In genomic region chr3:69406210-69406895, GRCm38 (mm10) we compare ENCODE assay signal across 14 mouse cellular contexts.
DNase-seq lines count a peak whose midpoint lies in the region; ATAC-seq and TF ChIP-seq lines count a peak whose summit lies in the region.
"Had no signal": no experiment of that assay in that cellular context is flagged by ENCODE, and none has a peak within 500 bp of the region (broad histone marks: within the 10 kb centered on the region; RNA-seq: fewer than 3 reads in every experiment).

No protein-coding gene starts in this region.

- H3K9me3 ChIP-seq in forebrain, embryonic 13.5 days (replicated peaks) = no peaks in the 10 kb centered on the region
- H3K9me3 ChIP-seq in hindbrain, embryonic 16.5 days (ENCODE audit: control insufficient read depth, low read length) = peaks cover 8% of the 10 kb centered on the region; the same call in 1 of the 2 replicates
- no peaks in the 10 kb centered on the region for H3K9me3 ChIP-seq in kidney, embryonic 16.5 days (ENCODE audit: low read length)
- H3K9me3 ChIP-seq: embryonic facial prominence, embryonic 15.5 days; liver, embryonic 13.5 days had no signal

- TF ChIP-seq POLR2A in brain, embryonic 14.5 days (IDR thresholded peaks at IDR 0.05; ENCODE audit: borderline replicate concordance, extremely low read depth, insufficient read depth, insufficient read length, poor library complexity, severe bottlenecking) = no peak

- H3K36me3 ChIP-seq in forebrain, embryonic 13.5 days (ENCODE audit: poor library complexity, severe bottlenecking) = no peaks in the 10 kb centered on the region
- no peaks in the 10 kb centered on the region for H3K36me3 ChIP-seq in hindbrain, embryonic 16.5 days (ENCODE audit: control insufficient read depth, insufficient read depth, low read length)
- no peaks in the 10 kb centered on the region for H3K36me3 ChIP-seq in kidney, embryonic 16.5 days (ENCODE audit: insufficient read depth, low read length)
- H3K36me3 ChIP-seq: embryonic facial prominence, embryonic 15.5 days; liver, embryonic 13.5 days had no signal

- H3K27ac ChIP-seq in forebrain, embryonic 13.5 days = no peak overlapping the region
- no peak overlapping the region for H3K27ac ChIP-seq in hindbrain, embryonic 16.5 days (ENCODE audit: low read depth, low read length)
- no peak overlapping the region for H3K27ac ChIP-seq in kidney, embryonic 16.5 days (ENCODE audit: low read length)
- H3K27ac ChIP-seq: embryonic facial prominence, embryonic 15.5 days; liver, embryonic 13.5 days had no signal

- no peaks in the 10 kb centered on the region for H3K27me3 ChIP-seq in forebrain, embryonic 13.5 days
- no peaks in the 10 kb centered on the region for H3K27me3 ChIP-seq in hindbrain, embryonic 16.5 days (replicated peaks; ENCODE audit: control insufficient read depth, insufficient read depth, low read length)
- H3K27me3 ChIP-seq in kidney, embryonic 16.5 days (ENCODE audit: insufficient read depth, low read length) = no peaks in the 10 kb centered on the region
- H3K27me3 ChIP-seq: embryonic facial prominence, embryonic 15.5 days; liver, embryonic 13.5 days had no signal

- no peak for TF ChIP-seq CTCF in brain, embryonic 14.5 days (IDR thresholded peaks at IDR 0.05; ENCODE audit: borderline replicate concordance, extremely low read depth, insufficient read depth, insufficient read length)

- H3K9ac ChIP-seq in forebrain, embryonic 13.5 days = no peak overlapping the region
- H3K9ac ChIP-seq in hindbrain, embryonic 16.5 days (ENCODE audit: low read depth, low read length) = no peak overlapping the region
- H3K9ac ChIP-seq in kidney, embryonic 16.5 days (replicated peaks; ENCODE audit: low read length) = no peak overlapping the region
- H3K9ac ChIP-seq: embryonic facial prominence, embryonic 15.5 days; liver, embryonic 13.5 days had no signal

- WGBS in forebrain, embryonic 13.5 days = 45% methylated on average over 5 of the region's 5 CpGs
- 19% methylated on average over 5 of the region's 5 CpGs for WGBS in hindbrain, embryonic 16.5 days
- WGBS in kidney, embryonic 16.5 days = 92% methylated on average over 5 of the region's 5 CpGs

- peaks cover 20% of the 10 kb centered on the region for H3K4me1 ChIP-seq in forebrain, embryonic 13.5 days
- H3K4me1 ChIP-seq in hindbrain, embryonic 16.5 days (ENCODE audit: control insufficient read depth, insufficient read depth, low read depth, low read length) = no peaks in the 10 kb centered on the region; the same call in 1 of the 2 replicates
- no peaks in the 10 kb centered on the region for H3K4me1 ChIP-seq in kidney, embryonic 16.5 days (ENCODE audit: insufficient read depth, low read length)
- H3K4me1 ChIP-seq: liver, embryonic 13.5 days had no signal

- peak; percentile 84 for DNase-seq in brain, embryonic 14.5 days (ENCODE audit: low read depth)
- peak; percentile 44 for DNase-seq in neural tube, embryonic 10.5 days (ENCODE audit: extremely low spot score, low spot score)
- DNase-seq in cerebellum, postnatal 36 days = no peak
- no peak for DNase-seq in lung, adult 18-20 months
- no peak for DNase-seq in lung, postnatal 36 days
- DNase-seq: B cell, adult 2 months; cerebellum, adult 18-20 months; heart, postnatal 4 days; kidney, adult 8-10 months; liver, embryonic 13.5 days had no signal

- peak; percentile 76; the same call in 1 of the 2 replicates for ATAC-seq in forebrain, embryonic 13.5 days
- peak; percentile 92 for ATAC-seq in hindbrain, embryonic 16.5 days
- ATAC-seq in kidney, embryonic 16.5 days (ENCODE audit: low FRiP score, low TSS enrichment) = no peak

- no peak overlapping the region for H3K4me3 ChIP-seq in forebrain, embryonic 13.5 days
- no peak overlapping the region for H3K4me3 ChIP-seq in hindbrain, embryonic 16.5 days (ENCODE audit: low read length)
- no peak overlapping the region for H3K4me3 ChIP-seq in kidney, embryonic 16.5 days (ENCODE audit: low read length)
- H3K4me3 ChIP-seq: embryonic facial prominence, embryonic 15.5 days; liver, embryonic 13.5 days had no signal

- no peak overlapping the region for H3K4me2 ChIP-seq in forebrain, embryonic 13.5 days
- H3K4me2 ChIP-seq in hindbrain, embryonic 16.5 days (ENCODE audit: low read length) = no peak overlapping the region
- no peak overlapping the region for H3K4me2 ChIP-seq in kidney, embryonic 16.5 days (replicated peaks; ENCODE audit: low read depth, low read length)
- H3K4me2 ChIP-seq: embryonic facial prominence, embryonic 15.5 days; liver, embryonic 13.5 days had no signal

Comparison
In these comparisons a context has a peak if more than half of its experiments do, and no peak if none do; other contexts are left out.
1. DNase-seq: peak in brain, embryonic 14.5 days (single experiment) and neural tube, embryonic 10.5 days (single experiment); none in cerebellum, postnatal 36 days (0 of 2), lung, adult 18-20 months (0 of 2) and lung, postnatal 36 days (single experiment).